Mouse (Mus musculus) c-Kit-positive CD71-positive TER-119-negative erythroid progenitor cells, embryonic 14.5 days (primary cell): ENCODE data around the gene Grid2.

Source experiments
- DNase-seq: peaks from one replicate; pipeline ENCODE4 v3.0.0-alpha.2; 2013; ENCODE audit warnings: low read depth

Grid2 gene

DNA sequence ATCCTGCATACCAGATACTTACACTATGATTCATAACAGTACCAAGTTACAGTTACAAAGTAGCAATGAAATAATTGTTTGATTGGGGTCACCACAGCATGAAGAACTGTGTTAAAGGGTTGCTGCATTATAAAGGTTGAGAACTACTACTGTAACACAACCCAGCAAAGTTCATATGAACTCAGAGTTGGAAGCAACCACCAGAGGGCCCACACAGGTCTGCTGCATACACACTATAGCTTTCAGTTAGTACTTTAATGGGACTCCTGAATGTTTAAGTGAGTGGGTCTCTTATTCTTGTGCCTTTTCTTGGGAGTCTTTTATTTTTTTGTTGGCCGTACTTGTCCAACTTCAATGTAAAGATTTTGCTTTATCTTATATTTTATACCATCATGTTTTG is 1057.5 kb downstream of the Grid2 start:
- no peak for DNase-seq

- DNase-seq: no peak
Measured at GRCm38 (mm10) chr6:64326936-64327335, 1071.3 kb downstream of the Grid2 start.

- no peak for DNase-seq
Measured at GRCm38 (mm10) chr6:64327876-64328275, 1072.2 kb downstream of the Grid2 start.

- no peak for DNase-seq
Measured at GRCm38 (mm10) chr6:64398413-64399098, 1142.9 kb downstream of the Grid2 start.

DNA sequence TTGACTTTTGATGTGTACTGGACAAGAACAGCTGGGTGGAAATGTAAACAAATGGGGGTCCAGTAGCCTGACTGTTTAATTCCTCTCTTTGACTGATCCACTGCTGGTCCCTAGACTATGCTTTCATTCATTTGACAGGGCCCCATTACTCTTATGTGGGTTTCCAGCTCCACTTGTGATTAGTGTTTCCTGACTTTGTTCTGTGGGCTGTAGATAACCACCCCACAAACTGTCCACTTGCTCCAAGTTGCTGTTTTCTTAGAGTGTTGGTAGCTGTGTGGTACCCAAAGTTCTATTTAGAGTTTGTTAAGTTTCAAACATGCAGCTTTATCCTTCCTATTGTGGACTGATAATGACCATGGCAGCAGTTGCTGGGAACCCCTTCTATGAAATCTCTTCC is 1172.0 kb downstream of the Grid2 start:
- DNase-seq: no peak

DNA sequence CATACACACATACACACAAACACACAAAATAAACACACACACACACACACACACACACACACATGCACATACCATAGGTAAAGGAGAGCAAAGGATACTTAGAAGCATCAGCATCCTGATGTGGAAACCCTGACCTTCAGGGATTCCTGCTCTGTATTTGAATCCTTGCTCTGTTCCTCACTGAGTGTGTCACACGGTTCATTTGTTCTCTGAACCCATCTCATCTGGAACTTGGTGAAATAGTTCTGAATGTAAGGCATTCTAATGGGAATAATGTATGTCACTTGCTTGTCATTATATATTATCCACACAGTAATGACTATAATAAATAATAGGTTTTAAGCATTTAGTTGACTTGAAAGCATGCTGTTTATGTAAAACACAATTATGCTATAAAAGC is 1173.2 kb downstream of the Grid2 start:
- no peak for DNase-seq

GRCm38 (mm10) chr6:64448127-64448526 is 1192.5 kb downstream of the Grid2 start:
- no peak for DNase-seq

DNA sequence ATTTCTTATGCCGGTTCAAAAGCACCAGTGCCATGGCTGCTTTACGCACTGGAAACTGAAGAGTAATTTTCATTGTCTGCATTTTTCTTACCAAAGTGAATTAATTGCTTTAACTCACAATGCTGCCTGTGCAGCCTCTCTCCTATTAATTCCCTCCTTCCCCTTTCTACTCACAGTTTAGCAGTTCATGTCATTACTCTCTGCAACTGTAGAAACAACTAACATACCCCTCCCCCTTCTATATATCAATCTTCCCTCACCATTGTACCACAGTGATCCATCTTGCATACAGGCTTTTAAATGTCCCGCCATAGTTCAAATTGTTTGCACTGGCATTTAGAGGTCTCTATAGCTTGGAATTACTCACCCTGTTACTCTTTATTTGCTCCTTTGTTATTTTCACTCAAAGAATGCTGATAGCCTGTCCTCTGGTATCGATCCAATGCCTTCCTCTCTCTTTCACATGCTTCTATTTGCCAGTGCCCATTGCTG is 1193.2 kb downstream of the Grid2 start:
- no peak for DNase-seq

GRCm38 (mm10) chr6:64450770-64451169 is 1195.1 kb downstream of the Grid2 start:
- DNase-seq: no peak

DNA sequence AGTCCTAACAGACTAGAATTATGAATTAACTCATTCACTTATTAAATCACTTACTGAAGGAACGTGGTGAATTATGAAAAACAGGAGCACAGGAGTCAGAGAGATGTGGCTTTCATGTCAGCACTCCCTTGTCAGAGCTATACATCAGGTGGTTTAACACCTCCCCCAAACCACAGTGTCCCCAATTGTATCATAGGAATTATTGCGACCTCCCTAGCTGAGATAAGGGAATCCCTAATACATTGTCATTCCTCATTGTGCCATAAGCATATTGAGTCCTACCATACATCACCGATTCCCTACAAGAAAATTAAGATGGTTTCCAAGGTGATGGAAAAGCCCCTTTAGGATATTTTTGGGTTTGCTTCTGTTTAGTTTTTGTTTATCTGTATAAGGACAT is 1224.2 kb downstream of the Grid2 start:
- DNase-seq: no peak

GRCm38 (mm10) chr6:64480592-64480991 is 1224.9 kb downstream of the Grid2 start:
- no peak for DNase-seq

GRCm38 (mm10) chr6:64490313-64491067 is 1234.8 kb downstream of the Grid2 start:
- DNase-seq: no peak

- no peak for DNase-seq
Measured at GRCm38 (mm10) chr6:64504394-64504793, 1248.7 kb downstream of the Grid2 start.

DNA sequence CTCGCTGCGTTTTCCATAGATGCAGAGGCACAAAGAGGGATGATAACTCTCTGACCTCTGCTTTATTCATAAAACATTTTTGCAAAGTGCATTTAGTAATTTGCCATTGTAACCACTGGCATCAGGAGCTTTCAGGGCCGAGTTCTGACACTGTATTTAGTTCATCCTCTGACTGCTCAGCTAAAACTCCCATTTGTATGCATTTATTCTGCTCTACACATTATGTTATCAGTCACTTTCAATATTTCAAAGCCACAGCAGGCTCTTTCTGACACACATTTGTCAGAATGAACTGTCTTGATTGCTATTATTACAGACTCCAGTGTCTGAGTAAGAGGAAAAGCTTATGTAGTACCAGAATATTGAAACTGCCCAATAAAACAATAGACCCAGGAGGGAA is 1286.5 kb downstream of the Grid2 start:
- DNase-seq: no peak

- DNase-seq: no peak
Measured at GRCm38 (mm10) chr6:64553645-64554044, 1298.0 kb downstream of the Grid2 start.

DNA sequence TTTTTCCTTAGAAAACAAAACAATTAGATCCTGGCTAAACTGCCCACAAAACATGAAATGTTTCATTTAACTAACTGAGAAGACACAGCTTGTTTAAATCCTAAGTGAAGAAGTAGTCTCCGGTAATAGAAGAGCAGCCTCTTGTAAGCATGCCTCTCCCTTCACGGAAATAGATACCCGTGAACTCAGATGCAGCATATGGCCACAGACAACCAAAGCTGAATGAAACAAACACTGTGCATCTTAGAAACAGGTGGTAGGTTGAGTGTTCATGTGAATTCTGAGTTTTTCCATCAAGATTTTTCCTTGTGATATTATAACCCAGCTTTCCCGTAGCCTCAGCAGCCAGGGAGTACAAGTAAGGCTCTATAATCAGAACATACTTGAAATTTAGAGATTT is 1299.5 kb downstream of the Grid2 start:
- DNase-seq: no peak

GRCm38 (mm10) chr6:64568599-64568998 is 1312.9 kb downstream of the Grid2 start:
- DNase-seq: no peak

DNA sequence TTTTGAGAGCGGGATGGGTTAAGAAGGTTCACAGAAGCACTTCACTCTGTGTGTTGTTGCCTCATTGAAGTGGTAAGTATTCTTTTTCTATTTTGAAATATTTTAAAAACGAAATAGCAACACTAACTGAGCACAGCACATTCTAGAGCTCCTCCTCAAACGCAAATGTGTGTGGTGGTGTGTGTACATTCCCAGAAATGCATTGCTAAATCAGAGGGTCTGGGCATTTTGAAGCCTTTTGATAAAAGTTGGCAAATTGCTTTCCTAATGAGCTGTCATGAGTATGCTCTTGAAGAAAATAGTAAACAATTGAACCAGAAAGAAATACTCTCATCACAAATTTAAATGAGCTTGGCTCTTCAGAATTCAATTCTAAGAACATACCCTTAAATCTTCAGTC is 1325.7 kb downstream of the Grid2 start:
- DNase-seq: no peak

DNA sequence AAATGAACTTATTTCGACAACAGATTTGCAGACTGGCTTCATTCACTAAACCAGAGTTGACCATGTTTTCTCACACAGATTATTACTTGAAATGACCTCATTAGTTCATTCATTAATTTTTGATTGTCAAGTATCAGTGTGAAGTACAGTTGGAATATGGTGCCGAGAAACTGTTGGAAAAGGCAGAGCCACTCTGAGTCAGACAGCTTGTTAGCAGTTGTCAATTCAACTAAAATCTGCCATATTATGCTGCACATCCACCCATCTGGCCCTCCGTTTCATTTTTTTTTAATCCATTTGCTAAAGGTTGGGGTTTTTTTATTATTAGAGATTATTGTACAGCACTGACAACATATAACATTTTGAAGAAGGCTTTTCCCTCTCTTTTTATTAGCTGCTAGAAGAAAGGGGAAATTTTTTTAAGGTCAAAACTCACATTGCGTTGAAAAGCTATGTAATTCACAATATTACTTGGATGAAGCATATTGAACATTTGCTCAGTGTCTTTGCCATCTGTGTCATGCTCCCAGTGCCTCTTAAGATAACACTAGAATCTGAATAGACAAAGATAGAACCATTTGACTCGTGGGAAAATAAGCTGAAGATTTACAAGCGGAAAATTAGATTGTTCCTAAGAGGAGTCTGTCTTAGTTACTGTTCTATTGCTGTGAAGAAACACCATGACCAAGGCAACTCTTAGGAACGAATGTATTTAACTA is 1333.0 kb downstream of the Grid2 start:
- no peak for DNase-seq

GRCm38 (mm10) chr6:64596261-64596660 is 1340.6 kb downstream of the Grid2 start:
- no peak for DNase-seq

- DNase-seq: no peak
Measured at GRCm38 (mm10) chr6:64596835-64597234, 1341.2 kb downstream of the Grid2 start.

- no peak for DNase-seq
Measured at GRCm38 (mm10) chr6:64598144-64598561, 1342.5 kb downstream of the Grid2 start.

DNA sequence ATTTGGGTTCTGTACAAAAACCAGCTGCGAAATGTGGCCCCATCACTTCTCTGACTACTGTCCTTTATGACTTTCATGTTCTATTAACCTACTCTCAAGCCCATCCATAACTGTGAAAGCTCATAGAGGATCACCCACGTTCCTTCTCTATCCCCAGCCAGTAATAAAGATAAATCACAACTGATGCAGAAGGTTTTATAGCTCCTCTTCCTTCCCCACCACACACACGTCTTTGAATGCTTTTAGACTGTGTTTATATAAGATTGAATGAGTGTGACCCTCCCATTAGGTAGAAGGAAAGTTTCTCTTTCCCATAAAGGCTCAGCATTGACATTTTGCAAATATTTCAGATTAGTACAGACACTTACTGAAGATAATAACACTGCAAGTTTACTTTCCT is 1350.1 kb downstream of the Grid2 start:
- no peak for DNase-seq
